Mouse (Mus musculus) layer of hippocampus, postnatal 10 days (tissue): ENCODE results near the gene Gas1. TPM values are rescaled to one million over a fixed set of nuclear protein-coding genes. Genes with fewer than 3 reads are reported as not detected.

ENCODE experiments used
- DNase-seq, 2 experiments: peaks; one replicate each; pipeline ENCODE4 v3.0.0; 2021; ENCODE audit warnings: low spot score in 2 of 2
- total RNA-seq, 2 experiments: library from RNA; stranded (reverse); gene quantifications; 2 replicates each; pipeline ENCODE4 v1.2.3; 2021

Gene Gas1
- total RNA-seq, 2 experiments from 2014 or later = 12.9 to 14.0 TPM

- no peak for DNase-seq
Observed at GRCm38 (mm10) chr13:60173591-60174524, 3.3 kb downstream of the Gas1 start.

DNA sequence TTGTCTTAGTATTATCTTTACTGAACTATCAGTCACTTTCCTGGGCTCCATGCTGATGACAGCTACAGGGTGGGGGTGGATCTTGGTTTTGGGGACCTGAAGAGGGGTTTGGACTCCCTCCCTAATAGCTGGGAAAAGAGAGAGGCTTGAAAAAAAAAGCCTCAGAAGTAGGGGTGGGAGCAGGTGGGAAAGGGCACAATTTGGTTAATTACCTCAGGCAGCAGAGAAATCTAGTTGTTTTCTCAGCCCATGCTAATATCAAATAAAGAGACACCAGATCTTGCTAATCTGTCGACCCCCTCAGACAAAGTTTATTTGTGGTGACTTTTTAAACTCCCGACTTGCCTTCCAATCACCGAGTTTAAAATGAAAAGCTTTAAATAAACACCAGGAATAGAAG, 4.0 kb downstream of the Gas1 start:
- no peak for DNase-seq

DNA sequence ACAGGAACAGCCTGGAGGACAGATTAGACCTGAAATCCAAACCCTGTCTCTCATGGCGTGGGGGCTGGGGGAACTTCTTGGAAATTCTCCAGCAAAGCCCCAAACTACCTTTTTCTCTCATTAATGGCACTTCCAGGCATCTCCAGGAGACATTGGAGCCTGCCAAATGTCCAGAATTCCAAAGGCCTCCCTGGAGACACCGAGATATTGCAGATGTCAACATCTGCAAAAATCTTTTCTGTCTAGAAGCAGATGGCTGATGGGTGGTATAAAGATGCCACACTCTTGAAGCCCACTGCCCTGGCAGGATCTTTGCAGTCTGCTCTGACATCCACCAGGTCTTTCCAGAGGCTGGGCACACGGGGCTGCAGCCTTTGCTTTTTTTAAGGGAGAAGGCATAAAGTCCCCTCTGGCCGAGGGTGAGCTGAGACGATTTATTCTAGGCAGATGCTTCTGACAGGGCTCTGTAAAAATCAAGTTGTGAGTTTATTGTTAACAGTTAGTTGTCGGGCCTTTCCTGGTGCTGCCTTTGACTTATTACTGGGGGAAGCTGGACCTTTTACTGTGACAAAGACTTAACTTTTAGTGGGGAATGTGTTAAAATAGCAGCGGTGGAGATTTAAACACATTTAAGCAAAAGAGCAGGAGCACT, 4.7 kb downstream of the Gas1 start:
- no peak for DNase-seq

DNA sequence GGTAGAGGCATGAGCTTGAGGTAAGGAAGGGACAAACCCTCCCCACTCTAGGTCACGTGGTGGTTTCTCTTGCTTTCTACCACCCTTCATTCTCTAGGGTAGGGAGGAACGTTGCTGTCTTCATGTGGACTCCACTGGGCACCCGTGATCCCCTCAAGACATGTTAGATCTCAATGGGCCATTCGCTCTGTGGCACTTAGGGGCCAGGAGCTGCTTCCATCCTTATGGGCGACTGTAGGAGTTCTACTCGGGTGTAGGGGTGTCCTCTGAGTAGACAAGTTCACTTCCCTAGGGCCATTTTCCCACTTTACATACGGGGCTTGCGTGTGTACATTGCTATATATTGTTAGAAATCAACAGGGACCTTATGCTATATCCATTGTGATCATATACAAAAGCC, 5.4 kb downstream of the Gas1 start:
- no peak for DNase-seq

GRCm38 (mm10) chr13:60170898-60171715, 6.1 kb downstream of the Gas1 start:
- DNase-seq = no peak

- no peak for DNase-seq
Observed at GRCm38 (mm10) chr13:60169026-60169425, 8.1 kb downstream of the Gas1 start.

GRCm38 (mm10) chr13:60156294-60157126, 20.7 kb downstream of the Gas1 start:
- no peak for DNase-seq

GRCm38 (mm10) chr13:60154170-60154569, 23.0 kb downstream of the Gas1 start:
- DNase-seq = no peak

GRCm38 (mm10) chr13:60148235-60148634, 28.9 kb downstream of the Gas1 start:
- DNase-seq = no peak

GRCm38 (mm10) chr13:60147857-60148181, 29.3 kb downstream of the Gas1 start:
- DNase-seq = no peak

DNA sequence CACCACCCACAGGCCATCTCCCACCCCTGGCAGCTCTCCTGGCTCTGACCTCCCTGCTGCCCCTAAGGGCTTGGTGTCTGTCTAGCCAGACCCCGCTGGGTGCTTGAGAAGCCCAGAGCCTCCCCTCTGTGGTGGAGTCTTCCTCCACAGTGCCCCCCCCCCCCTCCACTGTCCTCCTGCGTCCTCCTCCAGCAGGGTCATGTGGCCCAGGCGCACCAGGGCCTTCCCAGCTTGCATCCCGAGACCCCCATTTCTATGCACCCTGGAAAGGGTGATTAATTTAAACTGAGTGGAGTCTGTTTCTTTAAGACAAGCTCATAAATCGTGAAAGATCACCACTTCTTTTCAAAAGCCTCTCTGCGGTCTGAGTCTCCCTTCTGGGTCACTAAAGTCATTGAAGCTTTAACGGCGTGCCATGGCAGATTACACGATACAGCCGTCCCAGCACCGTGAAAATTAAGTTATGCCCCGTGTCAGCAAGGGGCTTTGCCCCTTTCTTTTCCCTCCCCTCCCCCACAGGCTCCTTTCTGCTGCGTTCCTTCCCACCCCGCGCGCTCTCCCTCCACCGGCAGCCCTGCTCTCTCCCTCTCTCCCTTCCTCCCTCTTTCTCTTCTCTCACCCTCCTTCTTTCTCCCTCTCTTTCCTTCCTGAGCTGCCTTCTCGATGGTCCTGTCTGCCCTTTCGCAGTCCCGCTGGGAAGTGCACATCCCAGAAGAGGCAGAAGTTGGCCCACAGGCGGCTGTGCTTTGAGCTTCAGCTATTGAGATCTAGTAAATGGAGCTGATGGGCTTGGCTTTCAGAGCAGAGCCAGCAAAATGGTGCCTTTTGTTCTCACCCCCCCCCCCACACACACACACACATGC, 29.9 kb downstream of the Gas1 start:
- DNase-seq = peak; percentile 30 to 39

- no peak for DNase-seq
Observed at GRCm38 (mm10) chr13:60146231-60146630, 30.9 kb downstream of the Gas1 start.

GRCm38 (mm10) chr13:60136962-60137361, 40.2 kb downstream of the Gas1 start:
- DNase-seq = no peak

- no peak for DNase-seq
Observed at GRCm38 (mm10) chr13:60134439-60134799, 42.7 kb downstream of the Gas1 start.

DNA sequence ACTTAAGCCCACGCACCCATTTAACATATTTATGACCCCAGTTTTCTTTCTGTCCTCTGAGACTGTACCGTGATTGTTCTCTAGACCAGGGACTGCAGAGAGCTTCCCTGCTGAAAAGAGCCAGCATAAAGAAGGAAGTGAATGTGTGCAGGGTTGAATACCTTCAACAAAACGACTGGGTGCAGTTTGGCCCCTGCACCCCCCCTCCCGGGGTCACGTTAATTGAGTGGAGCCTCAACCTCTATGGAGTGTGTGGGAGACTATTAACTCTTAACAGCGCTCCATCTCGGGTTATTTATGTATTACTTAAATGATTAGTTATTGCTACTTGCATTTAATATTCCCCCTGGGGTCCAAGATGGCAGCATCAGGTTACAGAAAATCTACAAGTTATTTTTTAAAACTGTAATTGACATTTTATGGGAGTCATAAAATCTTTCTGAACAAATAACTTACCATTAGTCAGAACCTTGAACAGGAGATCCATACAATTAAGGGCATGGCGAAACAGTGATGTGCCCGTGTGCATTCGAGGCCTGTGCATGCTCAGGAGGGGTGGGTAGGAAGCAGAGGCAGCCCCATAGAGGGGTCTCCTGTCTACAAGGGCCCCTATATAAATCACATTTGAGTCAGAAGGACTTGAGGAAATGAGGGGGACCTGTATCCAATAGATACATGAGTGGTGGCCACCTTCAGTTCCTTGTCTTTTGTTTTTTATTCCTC, 43.3 kb downstream of the Gas1 start:
- DNase-seq = no peak

GRCm38 (mm10) chr13:60131771-60132170, 45.4 kb downstream of the Gas1 start:
- no peak for DNase-seq

GRCm38 (mm10) chr13:60129541-60129940, 47.6 kb downstream of the Gas1 start:
- no peak for DNase-seq

GRCm38 (mm10) chr13:60126338-60126737, 50.8 kb downstream of the Gas1 start:
- no peak for DNase-seq
